9 mouse cellular contexts compared by ENCODE assay signal in genomic region chr15:40114600-40115271, GRCm38 (mm10). TPM values are rescaled to one million over a fixed set of nuclear protein-coding genes. Genes with fewer than 3 reads are reported as not detected.
DNase-seq lines count a peak whose midpoint lies in the region; ATAC-seq and TF ChIP-seq lines count a peak whose summit lies in the region.
"Had no signal": no experiment of that assay in that cellular context is flagged by ENCODE, and none has a peak within 500 bp of the region (broad histone marks: within the 10 kb centered on the region; RNA-seq: fewer than 3 reads in every experiment).

No protein-coding gene starts in this region.

- no peak overlapping the region for H3K27ac ChIP-seq in cerebellum, adult 2 months (ENCODE audit: insufficient read depth, low read length)
- no peak overlapping the region for H3K27ac ChIP-seq in ES-Bruce4 (ENCODE audit: insufficient read depth, low read length)
- H3K27ac ChIP-seq in forebrain, embryonic 16.5 days (ENCODE audit: low read length): peak overlapping the region; percentile 65
- no peak overlapping the region for H3K27ac ChIP-seq in limb, embryonic 11.5 days (replicated peaks; ENCODE audit: low read depth, low read length)

- H3K4me3 ChIP-seq in cerebellum, adult 2 months (replicated peaks; ENCODE audit: insufficient read depth, low read depth, low read length): peak overlapping the region; percentile 29
- peak overlapping the region; percentile 10 for H3K4me3 ChIP-seq in ES-Bruce4 (ENCODE audit: low read depth, low read length)
- H3K4me3 ChIP-seq in forebrain, embryonic 16.5 days (replicated peaks; ENCODE audit: low read length): peak overlapping the region; percentile 39
- H3K4me3 ChIP-seq in limb, embryonic 11.5 days (ENCODE audit: low read depth, low read length): no peak overlapping the region

- no peak for TF ChIP-seq CTCF in cerebellum, adult 2 months (IDR thresholded peaks at IDR 0.05; ENCODE audit: borderline replicate concordance, insufficient read depth, low read depth, low read length)
- TF ChIP-seq CTCF in ES-Bruce4 (IDR thresholded peaks at IDR 0.05; ENCODE audit: low read depth, low read length): no peak

- TF ChIP-seq POLR2A in cerebellum, adult 2 months (IDR thresholded peaks at IDR 0.05; ENCODE audit: borderline replicate concordance, insufficient read depth, low read length): no peak
- no peak for TF ChIP-seq POLR2A in ES-Bruce4 (IDR thresholded peaks at IDR 0.05; ENCODE audit: insufficient read depth, low read length)

- H3K4me1 ChIP-seq in cerebellum, adult 2 months (ENCODE audit: control insufficient read depth, insufficient read depth, low read length): no peaks in the 10 kb centered on the region
- no peaks in the 10 kb centered on the region for H3K4me1 ChIP-seq in ES-Bruce4 (ENCODE audit: control insufficient read depth, insufficient read depth, low read length)
- peaks cover 16% of the 10 kb centered on the region for H3K4me1 ChIP-seq in forebrain, embryonic 16.5 days (replicated peaks; ENCODE audit: control insufficient read depth, insufficient read depth, low read length)
- H3K4me1 ChIP-seq in limb, embryonic 11.5 days (ENCODE audit: control insufficient read depth, insufficient read depth, low read length): no peaks in the 10 kb centered on the region

- no peak overlapping the region for H3K9ac ChIP-seq in ES-Bruce4 (ENCODE audit: low read depth, poor library complexity, severe bottlenecking)
- peak overlapping the region; percentile 51 for H3K9ac ChIP-seq in forebrain, embryonic 16.5 days (replicated peaks; ENCODE audit: low read depth, low read length)
- no peak overlapping the region for H3K9ac ChIP-seq in limb, embryonic 11.5 days (ENCODE audit: low read length)

- H3K9me3 ChIP-seq in ES-Bruce4 (replicated peaks; ENCODE audit: control insufficient read depth, insufficient read depth, low read length, poor library complexity, severe bottlenecking): no peaks in the 10 kb centered on the region
- no peaks in the 10 kb centered on the region for H3K9me3 ChIP-seq in forebrain, embryonic 16.5 days (ENCODE audit: control insufficient read depth, low read length)
- no peaks in the 10 kb centered on the region for H3K9me3 ChIP-seq in limb, embryonic 11.5 days (ENCODE audit: control insufficient read depth, low read length)

- TF ChIP-seq EP300 in ES-Bruce4 (IDR thresholded peaks at IDR 0.05; ENCODE audit: insufficient read depth, low read depth, low read length): no peak

- peak overlapping the region; percentile 68 for H3K4me2 ChIP-seq in forebrain, embryonic 16.5 days (ENCODE audit: low read length)
- peak overlapping the region; percentile 26 for H3K4me2 ChIP-seq in limb, embryonic 11.5 days (ENCODE audit: low read depth, severe bottlenecking)

- H3K27me3 ChIP-seq in cerebellum, adult 2 months (ENCODE audit: control insufficient read depth, insufficient read depth, low read length): no peaks in the 10 kb centered on the region
- H3K27me3 ChIP-seq in ES-Bruce4 (ENCODE audit: control insufficient read depth, insufficient read depth, low read length, poor library complexity, severe bottlenecking): no peaks in the 10 kb centered on the region
- H3K27me3 ChIP-seq in forebrain, embryonic 16.5 days (replicated peaks; ENCODE audit: control insufficient read depth, insufficient read depth, low read length): peaks cover 7% of the 10 kb centered on the region; the same call in 1 of the 2 replicates
- no peaks in the 10 kb centered on the region for H3K27me3 ChIP-seq in limb, embryonic 11.5 days (ENCODE audit: control insufficient read depth, insufficient read depth, low read length)

- 42% methylated on average over 22 of the region's 22 CpGs for WGBS in cerebellum, adult 2 months
- WGBS in forebrain, embryonic 16.5 days: 4% methylated on average over 22 of the region's 22 CpGs
- WGBS in limb, embryonic 11.5 days: 46% methylated on average over 22 of the region's 22 CpGs

- DNase-seq in cerebellum, adult 2 months: peak in 1 of 2 experiments; percentile 16
- DNase-seq in cerebellum, adult 18-20 months: no peak
- DNase-seq in limb, embryonic 11.5 days (ENCODE audit: low spot score): peak; percentile 46
- peak; percentile 19 for DNase-seq in right cerebral cortex, postnatal 14 days
- DNase-seq in kidney, adult 9 months: no peak

- peak; percentile 90 for ATAC-seq in forebrain, embryonic 16.5 days
- peak; percentile 77 for ATAC-seq in limb, embryonic 11.5 days (ENCODE audit: insufficient number of reproducible peaks, low FRiP score, low TSS enrichment, low read depth)
- ATAC-seq in megakaryocyte progenitor cell, adult 5-6 weeks (replicated peaks; ENCODE audit: poor library complexity): no peak

- H3K36me3 ChIP-seq in ES-Bruce4 (ENCODE audit: control insufficient read depth, insufficient read depth, low read length, poor library complexity, severe bottlenecking): no peaks in the 10 kb centered on the region
- no peaks in the 10 kb centered on the region for H3K36me3 ChIP-seq in forebrain, embryonic 16.5 days (ENCODE audit: control insufficient read depth, insufficient read depth)
- H3K36me3 ChIP-seq in limb, embryonic 11.5 days (ENCODE audit: control insufficient read depth, insufficient read depth, low read length): no peaks in the 10 kb centered on the region

RNA-seq across cellular contexts. Expression of gene 9330182O14Rik, which starts 19.4 kb away (rescaled TPM):
- polyA plus RNA-seq in cerebellum, adult 2 months (2012; rRNA removed): not detected in 2 replicates
- not detected in 2 replicates for polyA plus RNA-seq in ES-Bruce4 (2011; ENCODE audit: insufficient read depth, insufficient read length, low read depth, missing spikeins)
- not detected in 2 replicates for polyA plus RNA-seq in forebrain, embryonic 16.5 days (2015; fragmentation: Nextera tagmentation; extraction: Ambion mirVana)
- not detected in 2 replicates for polyA plus RNA-seq in limb, embryonic 11.5 days (2014; fragmentation: Nextera tagmentation; extraction: Ambion mirVana)
- not detected in 2 replicates for total RNA-seq in megakaryocyte progenitor cell, adult 5-6 weeks (2015)
- not detected in 2 replicates for total RNA-seq in megakaryocyte progenitor cell, adult 5-6 weeks (2017)
- total RNA-seq: common myeloid progenitor, adult 5-6 weeks had no signal

Comparison
In these comparisons a context has a peak if more than half of its experiments do, and no peak if none do; other contexts are left out.
1. DNase-seq: peak in limb, embryonic 11.5 days (single experiment) and right cerebral cortex, postnatal 14 days (single experiment); none in cerebellum, adult 18-20 months (0 of 2) and kidney, adult 9 months (single experiment).